Mouse (Mus musculus): ENCODE measurements around the gene Klk4.

- TF ChIP-seq GATA1 (IDR thresholded peaks at IDR 0.05; ENCODE audit: low read length) = no peak
- no peak for TF ChIP-seq TAL1 (IDR thresholded peaks at IDR 0.05; ENCODE audit: low read length)
These were observed 10.8 kb downstream of the Klk4 start for GRCm38 (mm10) chr7:43891788-43892187.

Measured in erythroblast, embryonic 14.5 days (primary cell).